Mouse (Mus musculus) kidney, embryonic 15.5 days (tissue): Measurements from ENCODE around the gene Pip4k2b. TPM values are rescaled to one million over a fixed set of nuclear protein-coding genes. Genes with fewer than 3 reads are reported as not detected.
"Not testable (repeated sequence)": the region's sequence is repeated elsewhere in the genome, so short reads cannot be mapped to it uniquely, and the experiment has no call there.

ENCODE experiments used
- ATAC-seq: fragments of 200-750 bp; cut with Nextera tagmentation; replicated peaks from 2 replicates; pipeline ENCODE4 v1.8.0; 2017; ENCODE audit warnings: moderate TSS enrichment; ENCODE audit not compliant: low FRiP score
- H3K27ac ChIP-seq: fragments of 300-500 bp; sonication (generic); 2 replicates; pipeline ENCODE4 v1.5.1; 2015; ENCODE audit warnings: mild to moderate bottlenecking, inconsistent platforms
- H3K27me3 ChIP-seq: fragments of 300-500 bp; sonication (generic); 2 replicates; pipeline ENCODE4 v1.6.1; 2015; ENCODE audit warnings: inconsistent platforms
- H3K36me3 ChIP-seq: fragments of 300-500 bp; sonication (generic); 2 replicates; pipeline ENCODE4 v1.6.1; 2015; ENCODE audit warnings: inconsistent platforms
- H3K4me1 ChIP-seq: fragments of 300-500 bp; sonication (generic); 2 replicates; pipeline ENCODE4 v1.6.1; 2015; ENCODE audit warnings: inconsistent platforms
- H3K4me2 ChIP-seq: fragments of 300-500 bp; sonication (generic); 2 replicates; pipeline ENCODE4 v1.6.1; 2015; ENCODE audit warnings: moderate library complexity, mild to moderate bottlenecking, inconsistent platforms
- H3K4me3 ChIP-seq: fragments of 300-500 bp; sonication (generic); replicated peaks from 2 replicates; pipeline ENCODE4 v1.5.1; 2015; ENCODE audit warnings: mild to moderate bottlenecking, inconsistent platforms
- H3K9ac ChIP-seq: fragments of 300-500 bp; sonication (generic); 2 replicates; pipeline ENCODE4 v1.6.1; 2015; ENCODE audit warnings: mild to moderate bottlenecking, inconsistent platforms
- H3K9me3 ChIP-seq: fragments of 300-500 bp; sonication (generic); replicated peaks from 2 replicates; pipeline ENCODE4 v1.6.1; 2016; ENCODE audit warnings: inconsistent platforms
- WGBS: fragments of 180-500 bp; shearing (Covaris S2); methylation state at CpG from one replicate; pipeline ENCODE4 v1.1.7; 2015; ENCODE audit warnings: mixed read lengths; 5-methylcytosine and 5-hydroxymethylcytosine counted together
- polyA plus RNA-seq: library from polyadenylated mRNA; unstranded; fragments of >200 nt; fragmentation: Nextera tagmentation; extraction: Ambion mirVana; gene quantifications from 2 replicates; pipeline ENCODE4 v1.2.1, GENCODE M21; 2015

Pip4k2b gene
- polyA plus RNA-seq = 1.8 and 1.9 TPM in 2 replicates

DNA sequence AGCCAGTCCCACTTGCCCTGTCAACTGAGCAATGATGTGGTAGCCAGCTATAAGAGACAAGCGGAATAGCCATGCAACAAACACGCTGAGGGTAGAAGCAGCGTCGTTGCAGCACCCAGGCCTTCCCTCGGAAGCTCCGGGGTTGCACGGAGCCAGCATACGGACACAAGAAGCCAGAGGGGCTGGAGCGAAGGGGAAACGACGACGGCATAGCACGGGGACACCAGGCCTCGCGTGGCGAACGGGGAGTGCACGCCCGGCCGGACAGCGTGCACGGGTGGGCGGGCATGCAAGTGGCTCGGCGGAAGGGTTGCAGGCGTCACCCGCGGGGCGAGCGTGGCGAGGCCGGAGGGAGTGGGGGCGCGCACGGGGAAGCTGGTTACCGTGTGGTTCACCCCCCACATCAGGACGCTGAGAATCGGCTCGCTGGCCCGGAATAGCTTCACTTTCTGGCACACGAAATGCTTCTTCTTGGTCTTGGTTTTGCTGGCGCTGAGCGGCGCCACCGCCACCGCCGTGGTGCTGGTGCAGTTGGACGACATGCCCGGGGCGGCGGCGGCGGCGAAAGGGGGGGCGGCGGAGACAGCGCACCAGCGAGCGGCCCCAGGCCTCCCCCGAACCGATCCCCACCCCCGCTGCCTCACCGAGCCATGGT, at the start of gene Pip4k2b:
Gene Pip4k2b (minus strand): TSS at position 642 of the 655 bp plus-strand sequence.
- H3K27ac ChIP-seq = peak within 1 kb of the TSS; percentile 96
- H3K4me3 ChIP-seq = peak within 1 kb of the TSS; percentile 80
- peak; percentile 37; the same call in 1 of the 2 replicates for ATAC-seq
- H3K9ac ChIP-seq = peak within 1 kb of the TSS; percentile 81
- H3K36me3 ChIP-seq = peaks cover 33% of the 10 kb centered on the region
- WGBS = 0% methylated on average over 60 of the region's 63 CpGs
- peak within 1 kb of the TSS; percentile 84 for H3K4me2 ChIP-seq
- H3K27me3 ChIP-seq = no peaks in the 10 kb centered on the region
- peaks cover 38% of the 10 kb centered on the region for H3K4me1 ChIP-seq
- no peaks in the 10 kb centered on the region for H3K9me3 ChIP-seq

DNA sequence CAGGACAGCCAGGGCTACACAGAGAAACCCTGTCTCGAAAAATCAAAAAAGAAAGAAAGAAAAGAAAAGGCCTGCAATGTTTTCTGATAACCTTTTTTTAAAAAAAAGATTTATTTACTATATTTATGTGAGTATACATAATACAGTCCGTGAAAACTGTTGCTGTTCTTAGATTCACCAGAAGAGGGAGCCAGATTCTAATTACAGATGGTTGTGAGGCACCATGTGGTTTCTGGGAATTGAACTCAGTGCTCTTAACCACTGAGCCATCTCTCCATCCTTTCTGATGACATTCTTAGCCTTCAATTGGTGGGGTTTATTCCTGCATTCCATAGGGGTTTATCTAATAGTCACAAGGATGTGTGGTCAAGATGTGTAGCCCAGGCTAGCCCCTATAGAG, 48.7 kb upstream of the Pip4k2b start:
- H3K4me2 ChIP-seq = no peak overlapping the region
- no peak for ATAC-seq
- H3K4me1 ChIP-seq = peaks cover 6% of the 10 kb centered on the region
- no peak overlapping the region for H3K4me3 ChIP-seq
- H3K27me3 ChIP-seq = no peaks in the 10 kb centered on the region
- H3K9ac ChIP-seq = no peak overlapping the region
- no peaks in the 10 kb centered on the region for H3K36me3 ChIP-seq
- H3K9me3 ChIP-seq = no peaks in the 10 kb centered on the region
- WGBS = 11% methylated on average over 2 of the region's 2 CpGs
- H3K27ac ChIP-seq = no peak overlapping the region

DNA sequence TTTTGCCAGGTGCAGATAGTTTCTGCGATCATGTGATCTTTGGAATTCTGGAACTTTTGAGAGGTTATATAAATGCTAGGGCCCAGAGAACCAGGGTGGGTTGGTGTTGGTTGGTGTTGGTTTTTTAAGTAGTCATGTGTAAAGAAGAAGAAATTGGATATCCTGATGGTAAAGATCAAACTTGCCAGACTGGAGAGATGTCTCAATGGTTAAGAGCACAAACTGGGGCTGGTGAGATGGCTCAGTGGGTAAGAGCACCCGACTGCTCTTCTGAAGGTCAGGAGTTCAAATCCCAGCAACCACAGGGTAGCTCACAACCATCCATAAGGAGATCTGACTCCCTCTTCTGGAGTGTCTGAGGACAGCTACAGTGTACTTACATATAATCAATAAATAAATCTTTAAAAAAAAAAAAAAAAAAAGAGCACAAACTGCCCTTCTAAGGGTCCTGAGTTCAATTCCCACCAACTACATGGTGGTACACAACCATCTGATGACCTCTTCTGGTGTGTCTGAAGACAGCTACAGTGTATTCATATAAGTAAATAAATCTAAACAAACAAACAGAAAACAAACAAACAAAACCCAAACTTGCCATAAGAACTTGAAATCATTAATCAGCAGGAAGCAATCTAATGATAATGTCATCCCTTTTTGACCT, 46.4 kb upstream of the Pip4k2b start:
- 69% methylated on average over 2 of the region's 2 CpGs for WGBS
- not testable (repeated sequence) for ATAC-seq

DNA sequence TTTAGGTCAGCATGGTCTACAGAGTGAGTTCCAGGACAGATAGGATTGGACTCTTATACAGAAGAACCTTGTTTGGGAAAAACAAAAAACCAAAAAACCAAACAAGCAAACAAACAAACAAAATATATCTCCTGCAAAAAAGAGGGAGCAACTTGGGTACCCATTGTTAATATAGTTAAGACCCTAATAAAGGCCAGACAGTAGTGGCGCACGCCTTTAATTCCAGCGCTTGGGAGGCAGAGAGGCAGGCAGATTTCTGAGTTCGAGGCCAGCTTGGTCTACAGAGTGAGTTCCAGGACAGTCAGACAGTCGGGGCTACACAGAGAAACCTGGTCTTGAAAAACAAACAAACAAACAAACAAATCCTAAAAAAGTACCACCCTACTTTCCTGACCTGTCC, 45.2 kb upstream of the Pip4k2b start:
- 87% methylated on average over 5 of the region's 5 CpGs for WGBS
- Histone ChIP-seq H3K4me1 (no peaks in the 10 kb centered on the region), H3K27ac (no peak overlapping the region), H3K4me2 (no peak overlapping the region), H3K9me3 (0 out of 2 replicates have a peak, but pooled peaks cover 2% of the 10 kb centered on the region), H3K4me3 (no peak overlapping the region), H3K27me3 (no peaks in the 10 kb centered on the region), H3K36me3 (no peaks in the 10 kb centered on the region), H3K9ac (no peak overlapping the region)
- ATAC-seq = no peak

More for the DNA sequence above, 46.4 kb upstream of the Pip4k2b start:
- H3K27me3 ChIP-seq, H3K4me2 ChIP-seq, H3K27ac ChIP-seq, H3K36me3 ChIP-seq, H3K9ac ChIP-seq, H3K4me1 ChIP-seq, H3K9me3 ChIP-seq, H3K4me3 ChIP-seq: not testable (repeated sequence)

DNA sequence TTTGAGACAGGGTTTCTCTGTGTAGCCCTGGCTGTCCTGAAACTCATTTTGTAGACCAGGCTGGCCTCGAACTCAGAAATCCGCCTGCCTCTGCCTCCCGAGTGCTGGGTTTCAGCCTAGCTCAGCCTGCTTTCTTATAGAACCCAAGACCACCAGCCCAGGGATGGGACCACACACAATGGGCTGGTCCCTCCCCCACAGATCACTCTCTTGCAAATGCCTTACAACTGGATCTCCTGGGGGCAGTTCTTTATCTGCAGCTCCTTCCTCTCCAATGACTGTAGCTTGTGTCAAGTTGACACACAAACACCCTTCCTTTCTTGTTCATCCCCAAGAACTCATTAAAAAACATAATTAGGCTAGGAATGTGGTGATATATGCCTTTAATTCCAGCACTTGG, 43.5 kb upstream of the Pip4k2b start:
- no peak overlapping the region for H3K4me2 ChIP-seq
- peaks cover 5% of the 10 kb centered on the region; the same call in 1 of the 2 replicates for H3K4me1 ChIP-seq
- no peak for ATAC-seq
- H3K36me3 ChIP-seq = no peaks in the 10 kb centered on the region
- H3K4me3 ChIP-seq = no peak overlapping the region
- H3K9me3 ChIP-seq = 0 out of 2 replicates have a peak, but pooled peaks cover 2% of the 10 kb centered on the region
- no peak overlapping the region for H3K27ac ChIP-seq
- no peak overlapping the region for H3K9ac ChIP-seq
- no peaks in the 10 kb centered on the region for H3K27me3 ChIP-seq
- 95% methylated on average over 3 of the region's 3 CpGs for WGBS

DNA sequence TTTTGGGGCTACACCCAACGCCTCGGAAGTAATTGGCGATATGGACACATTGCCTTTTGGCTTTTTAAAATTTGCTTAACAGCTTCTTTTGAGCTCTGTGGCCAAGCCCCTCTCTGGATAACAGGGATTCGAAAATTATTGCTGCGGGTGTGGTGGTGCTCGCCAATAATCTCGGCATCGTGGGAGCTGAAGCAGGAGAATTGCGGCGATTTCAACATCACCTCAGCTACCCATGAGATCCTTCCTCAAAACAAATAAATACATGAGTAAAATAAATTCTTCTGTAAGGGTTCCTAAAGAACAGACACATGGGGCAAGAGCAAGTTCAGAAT, 38.0 kb upstream of the Pip4k2b start:
- no peaks in the 10 kb centered on the region for H3K27me3 ChIP-seq
- peak overlapping the region; percentile 82 for H3K27ac ChIP-seq
- H3K36me3 ChIP-seq = peaks cover 37% of the 10 kb centered on the region
- H3K9ac ChIP-seq = peak overlapping the region; percentile 64
- peak overlapping the region; percentile 90 for H3K4me3 ChIP-seq
- 0 out of 2 replicates have a peak, but pooled peaks cover 2% of the 10 kb centered on the region for H3K9me3 ChIP-seq
- peak overlapping the region; percentile 69 for H3K4me2 ChIP-seq
- WGBS = under 1% methylated on average over 10 of the region's 10 CpGs
- ATAC-seq = no peak
- peaks cover 25% of the 10 kb centered on the region for H3K4me1 ChIP-seq

DNA sequence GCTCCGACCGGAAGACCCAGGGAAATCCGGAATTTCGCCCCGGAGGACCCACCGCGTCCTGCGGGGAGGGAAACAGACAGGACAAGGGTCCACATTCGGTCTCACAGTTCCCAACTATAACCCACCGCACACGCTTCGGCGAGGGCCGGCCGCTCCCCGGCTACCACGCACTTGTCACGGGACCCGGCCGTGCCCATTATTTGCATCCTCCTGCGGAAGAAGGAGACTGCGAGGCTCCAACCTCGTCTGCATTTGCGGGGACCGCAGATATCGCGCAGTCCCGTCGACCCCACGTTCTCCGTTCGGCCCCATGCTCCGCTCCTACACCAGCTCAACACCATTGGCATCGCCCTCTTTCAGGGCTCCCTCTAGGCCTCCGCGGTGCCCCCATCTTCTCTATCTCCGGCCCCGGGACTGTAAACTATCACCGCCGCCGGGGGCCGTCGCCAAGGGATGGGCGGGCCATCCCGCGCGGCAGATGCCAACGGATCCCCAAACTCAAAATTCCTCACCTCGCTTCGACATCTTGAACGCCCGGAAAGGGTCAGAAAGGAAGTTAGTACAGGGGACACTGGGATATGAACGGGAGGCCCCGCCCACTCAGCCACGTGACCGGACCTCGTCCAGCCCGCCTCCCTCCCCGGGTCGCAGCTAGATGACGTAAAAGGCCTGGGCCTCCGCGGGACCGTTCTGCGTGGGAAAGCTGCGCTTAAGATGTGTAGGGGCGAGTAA, 37.5 kb upstream of the Pip4k2b start, which contains the start of gene Rpl23:
Gene Rpl23 (minus strand): TSS at position 606 of the 732 bp plus-strand sequence.
- WGBS = under 1% methylated on average over 67 of the region's 67 CpGs
- peaks cover 25% of the 10 kb centered on the region for H3K4me1 ChIP-seq
- peak; percentile 96 for ATAC-seq
- peaks cover 43% of the 10 kb centered on the region for H3K36me3 ChIP-seq
- peak within 1 kb of the TSS; percentile 94 for H3K27ac ChIP-seq
- H3K9me3 ChIP-seq = no peaks in the 10 kb centered on the region
- H3K4me3 ChIP-seq = peak within 1 kb of the TSS; percentile 90
- peak within 1 kb of the TSS; percentile 69 for H3K4me2 ChIP-seq
- H3K9ac ChIP-seq = peak within 1 kb of the TSS; percentile 97
- H3K27me3 ChIP-seq = no peaks in the 10 kb centered on the region

DNA sequence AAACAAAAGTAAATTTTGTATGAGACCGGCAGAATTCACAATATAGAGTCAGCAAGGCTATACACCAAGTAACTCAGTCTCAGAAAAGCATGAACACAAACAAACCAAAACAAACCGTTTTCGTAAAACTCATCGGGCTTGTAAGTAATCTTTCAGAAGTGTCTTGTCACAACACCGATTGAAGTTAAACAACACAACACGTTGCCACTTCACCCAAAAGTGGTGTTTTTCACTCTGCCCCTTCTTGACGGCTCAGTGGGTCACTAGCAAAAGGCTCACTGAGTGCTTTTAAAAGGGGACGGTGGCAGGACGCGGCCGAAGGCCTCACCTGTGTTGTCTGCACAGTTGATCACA, 37.0 kb upstream of the Pip4k2b start:
- Histone ChIP-seq H3K27me3 (no peaks in the 10 kb centered on the region), H3K36me3 (peaks cover 48% of the 10 kb centered on the region), H3K4me3 (peak overlapping the region; percentile 90), H3K27ac (peak overlapping the region; percentile 94), H3K9ac (peak overlapping the region; percentile 97), H3K9me3 (no peaks in the 10 kb centered on the region), H3K4me1 (peaks cover 25% of the 10 kb centered on the region), H3K4me2 (peak overlapping the region; percentile 69)
- WGBS = under 1% methylated on average over 11 of the region's 11 CpGs
- no peak for ATAC-seq

DNA sequence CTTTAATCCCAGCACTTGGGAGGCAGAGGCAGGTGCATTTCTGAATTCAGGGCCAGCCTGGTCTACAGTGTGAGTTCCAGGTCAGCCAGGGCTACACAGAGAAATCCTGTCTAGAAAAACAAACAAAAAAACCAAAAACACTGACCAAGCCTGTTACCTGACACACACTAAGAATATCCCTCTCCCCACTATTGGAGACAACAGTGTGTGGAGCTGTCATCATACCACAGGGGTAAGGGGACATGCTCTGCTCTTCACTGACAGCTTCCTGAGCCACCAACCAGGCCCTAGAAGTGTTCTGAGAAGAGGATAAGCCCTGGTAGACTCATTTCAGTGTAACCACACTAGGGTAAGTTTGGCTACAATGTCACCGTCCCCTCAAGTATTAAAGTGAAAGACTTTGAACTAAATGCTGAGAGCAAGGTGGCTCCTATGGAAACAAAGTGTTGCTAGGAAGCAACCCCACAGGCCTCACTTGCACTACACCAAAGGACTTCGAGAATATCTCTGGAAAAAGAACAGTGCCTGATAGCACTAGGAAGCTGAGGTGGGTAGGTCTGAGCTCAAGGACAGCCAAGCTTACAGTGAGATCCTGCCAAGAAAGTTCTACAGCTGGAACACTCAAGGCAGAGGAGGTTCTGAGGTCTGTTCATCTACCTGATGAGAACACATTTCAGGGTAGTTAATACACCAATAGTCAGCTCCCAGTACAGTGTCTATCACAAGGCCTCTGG, 35.6 kb upstream of the Pip4k2b start:
- Histone ChIP-seq H3K4me2 (peak overlapping the region; percentile 69), H3K4me1 (peaks cover 25% of the 10 kb centered on the region), H3K9me3 (no peaks in the 10 kb centered on the region), H3K27ac (peak overlapping the region; percentile 23; the same call in 1 of the 2 replicates), H3K4me3 (peak overlapping the region; percentile 90), H3K27me3 (no peaks in the 10 kb centered on the region), H3K36me3 (peaks cover 60% of the 10 kb centered on the region), H3K9ac (peak overlapping the region; percentile 97)
- no peak for ATAC-seq
- WGBS = 69% methylated on average over 2 of the region's 2 CpGs

DNA sequence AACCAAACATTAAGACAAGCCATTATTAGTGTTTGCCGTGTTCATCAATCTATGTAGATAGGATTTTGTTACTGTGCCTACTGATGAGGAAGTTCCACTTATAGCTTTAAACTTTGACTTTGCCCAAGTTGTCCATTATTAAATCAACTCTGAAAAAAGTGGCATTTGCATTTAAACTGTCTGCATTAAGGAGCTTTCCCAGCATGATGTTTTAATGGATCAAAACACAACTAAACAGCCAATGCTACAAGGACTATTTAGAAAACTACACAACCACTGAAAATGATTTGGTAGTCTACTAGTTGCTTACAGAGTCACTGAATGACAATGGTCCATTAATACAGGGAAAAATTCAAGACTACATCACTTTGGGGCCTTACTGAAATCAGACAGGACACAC, 34.4 kb upstream of the Pip4k2b start:
- Histone ChIP-seq H3K27me3 (no peaks in the 10 kb centered on the region), H3K36me3 (peaks cover 64% of the 10 kb centered on the region), H3K9me3 (no peaks in the 10 kb centered on the region), H3K4me2 (0 out of 2 replicates have a peak overlapping the region, but pooled peaks have one; percentile 15), H3K27ac (no peak overlapping the region), H3K4me1 (peaks cover 25% of the 10 kb centered on the region), H3K9ac (no peak overlapping the region), H3K4me3 (peak overlapping the region; percentile 11; the same call in 1 of the 2 replicates)
- 97% methylated on average over 1 of the region's 1 CpGs for WGBS
- no peak for ATAC-seq

DNA sequence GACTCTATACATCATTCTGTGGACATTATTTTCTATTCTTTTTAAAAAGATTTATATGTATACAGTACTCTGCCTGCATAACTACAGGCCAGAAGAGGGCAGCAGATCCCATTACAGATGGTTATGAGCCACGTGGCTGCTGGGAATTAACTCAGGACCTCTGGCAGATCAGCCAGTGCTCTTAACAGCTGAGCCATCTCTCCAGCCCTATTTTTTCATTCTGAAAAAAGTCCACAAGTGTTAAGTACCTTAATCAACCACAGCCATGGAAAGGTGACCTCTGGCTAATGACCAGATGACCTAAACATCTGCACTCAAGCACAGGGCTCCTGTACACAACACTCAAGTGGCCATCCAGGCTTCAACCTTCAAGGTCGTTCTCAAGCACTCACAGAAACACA, 32.6 kb upstream of the Pip4k2b start:
- Histone ChIP-seq H3K4me1 (peaks cover 18% of the 10 kb centered on the region), H3K36me3 (peaks cover 64% of the 10 kb centered on the region), H3K4me2 (no peak overlapping the region), H3K9me3 (no peaks in the 10 kb centered on the region), H3K27me3 (no peaks in the 10 kb centered on the region), H3K27ac (no peak overlapping the region; the same call in 1 of the 2 replicates), H3K9ac (no peak overlapping the region), H3K4me3 (no peak overlapping the region)
- ATAC-seq = 0 out of 2 replicates have a peak, but pooled peaks have one; percentile 2
- WGBS = 44% methylated on average over 2 of the region's 2 CpGs
